ENCODE assay signal across 8 mouse cellular contexts in genomic region chr17:29704781-29705180, GRCm38 (mm10). TPM values are rescaled to one million over a fixed set of nuclear protein-coding genes. Genes with fewer than 3 reads are reported as not detected.
DNase-seq lines count a peak whose midpoint lies in the region; ATAC-seq lines count a peak whose summit lies in the region.

No protein-coding gene starts in this region.

- H3K9ac ChIP-seq in forebrain, embryonic 12.5 days, result no peak overlapping the region
- no peak overlapping the region for H3K9ac ChIP-seq in lung, embryonic 15.5 days

- no peak overlapping the region for H3K4me2 ChIP-seq in forebrain, embryonic 12.5 days
- H3K4me2 ChIP-seq in lung, embryonic 15.5 days, result no peak overlapping the region

- H3K36me3 ChIP-seq in forebrain, embryonic 12.5 days (replicated peaks), result peaks cover 45% of the 10 kb centered on the region
- H3K36me3 ChIP-seq in lung, embryonic 15.5 days, result peaks cover 50% of the 10 kb centered on the region

- no peak overlapping the region for H3K4me3 ChIP-seq in forebrain, embryonic 12.5 days (replicated peaks)
- no peak overlapping the region for H3K4me3 ChIP-seq in lung, embryonic 15.5 days

- H3K27ac ChIP-seq in forebrain, embryonic 12.5 days, result no peak overlapping the region
- no peak overlapping the region for H3K27ac ChIP-seq in lung, embryonic 15.5 days

- peaks cover 46% of the 10 kb centered on the region for H3K4me1 ChIP-seq in forebrain, embryonic 12.5 days
- H3K4me1 ChIP-seq in lung, embryonic 15.5 days, result peaks cover 7% of the 10 kb centered on the region

- no peaks in the 10 kb centered on the region for H3K9me3 ChIP-seq in forebrain, embryonic 12.5 days
- no peaks in the 10 kb centered on the region for H3K9me3 ChIP-seq in lung, embryonic 15.5 days

- H3K27me3 ChIP-seq in forebrain, embryonic 12.5 days, result no peaks in the 10 kb centered on the region
- H3K27me3 ChIP-seq in lung, embryonic 15.5 days, result no peaks in the 10 kb centered on the region

- DNase-seq in right cerebral cortex, adult 2 months (ENCODE audit: low spot score in 2 of 2), result peak; percentile 48 to 60
- DNase-seq in right cerebral cortex, postnatal 36 days (ENCODE audit: low spot score in 2 of 2), result no peak
- peak; percentile 44 for DNase-seq in c-Kit-positive CD71-positive TER-119-negative erythroid progenitor cells, embryonic 14.5 days (ENCODE audit: low read depth)
- peak; percentile 38 for DNase-seq in kidney, adult 9 months
- DNase-seq in retina, embryonic 14.5 days (ENCODE audit: low spot score), result peak; percentile 81
- DNase-seq in urinary bladder, postnatal 4 days (ENCODE audit: low spot score in 2 of 2), result no peak

- WGBS in forebrain, embryonic 12.5 days, result 32% methylated on average over 3 of the region's 3 CpGs
- 28% methylated on average over 3 of the region's 3 CpGs for WGBS in lung, embryonic 15.5 days

- peak; percentile 78 for ATAC-seq in forebrain, embryonic 12.5 days (ENCODE audit: low FRiP score)
- 0 out of 2 replicates have a peak, but pooled peaks have one; percentile 32 for ATAC-seq in lung, embryonic 15.5 days (ENCODE audit: borderline replicate concordance, extremely low read depth, low FRiP score, low TSS enrichment)

RNA-seq across cellular contexts. Expression of gene Ccdc167, which starts 12.1 kb away (rescaled TPM):
- 15.8 and 17.8 TPM in 2 replicates for polyA plus RNA-seq in forebrain, embryonic 12.5 days (2016; fragmentation: Nextera tagmentation; extraction: Ambion mirVana)
- 14.3 and 14.6 TPM in 2 replicates for polyA plus RNA-seq in lung, embryonic 15.5 days (2015; fragmentation: Nextera tagmentation; extraction: Ambion mirVana)

RNA-seq across cellular contexts. Expression of gene Cmtr1, which starts 44.4 kb away (rescaled TPM):
- 154 and 166 TPM in 2 replicates for polyA plus RNA-seq in forebrain, embryonic 12.5 days (2016; fragmentation: Nextera tagmentation; extraction: Ambion mirVana)
- 119 and 122 TPM in 2 replicates for polyA plus RNA-seq in lung, embryonic 15.5 days (2015; fragmentation: Nextera tagmentation; extraction: Ambion mirVana)

Comparison
In these comparisons a context has a peak if more than half of its experiments do, and no peak if none do; other contexts are left out.
1. DNase-seq: peak in right cerebral cortex, adult 2 months (2 of 2), c-Kit-positive CD71-positive TER-119-negative erythroid progenitor cells, embryonic 14.5 days (single experiment), kidney, adult 9 months (single experiment) and retina, embryonic 14.5 days (single experiment); none in right cerebral cortex, postnatal 36 days (0 of 2) and urinary bladder, postnatal 4 days (0 of 2).